Mouse (Mus musculus) adrenal gland, postnatal 4 days (tissue): ENCODE data around the gene Gatd1. TPM values are rescaled to one million over a fixed set of nuclear protein-coding genes. Genes with fewer than 3 reads are reported as not detected.

Experiments used
- total RNA-seq, 2 experiments: library from RNA; stranded (reverse); gene quantifications; 2 replicates each; pipeline ENCODE4 v1.2.3; 2021

Gene Gatd1
- total RNA-seq, 2 experiments from 2014 or later, result 44.9 to 50.6 TPM

Other genes starting within 250 kb of the Gatd1 start
- 100 to 1,000 TPM; 179 to 186 TPM for gene Rnh1, start 241.3 kb downstream of the Gatd1 start, total RNA-seq
- gene Hras, start 220.1 kb downstream of the Gatd1 start, total RNA-seq, result 10 to 100 TPM; 88.5 to 96.4 TPM
- gene Lrrc56, start 220.0 kb downstream of the Gatd1 start, total RNA-seq, result 1 to 10 TPM; 8.8 to 9.9 TPM
- 1 to 10 TPM in 1 of 2 experiments, under 1 TPM in 1; 0.82 to 1.0 TPM for gene Lmntd2, start 200.1 kb downstream of the Gatd1 start, total RNA-seq
- 10 to 100 TPM; 14.7 to 15.1 TPM for gene Rassf7, start 198.3 kb downstream of the Gatd1 start, total RNA-seq
- 10 to 100 TPM; 77.1 to 91.9 TPM for gene Phrf1, start 185.4 kb downstream of the Gatd1 start, total RNA-seq
- gene Irf7, start 147.7 kb downstream of the Gatd1 start, total RNA-seq, result 1 to 10 TPM; 7.3 to 7.5 TPM
- 10 to 100 TPM in 1 of 2 experiments, 1 to 10 TPM in 1; 9.4 to 15.5 TPM for gene Cdhr5, start 137.3 kb downstream of the Gatd1 start, total RNA-seq
- gene Sct, start 135.0 kb downstream of the Gatd1 start, total RNA-seq, result 10 to 100 TPM in 1 of 2 experiments, 1 to 10 TPM in 1; 9.0 to 12.9 TPM
- gene Drd4, start 122.1 kb downstream of the Gatd1 start, total RNA-seq, result under 1 TPM; 0.34 to 0.36 TPM
- gene Deaf1, start 86.4 kb downstream of the Gatd1 start, total RNA-seq, result 10 to 100 TPM; 74.1 to 78.8 TPM
- gene Tmem80, start 86.4 kb downstream of the Gatd1 start, total RNA-seq, result 10 to 100 TPM; 34.8 to 36.6 TPM
- gene Eps8l2, start 75.3 kb downstream of the Gatd1 start, total RNA-seq, result 10 to 100 TPM in 1 of 2 experiments, 1 to 10 TPM in 1; 3.1 to 15.7 TPM
- gene Taldo1, start 21.9 kb downstream of the Gatd1 start, total RNA-seq, result 100 to 1,000 TPM; 251 to 277 TPM
- 1 to 10 TPM; 2.7 to 4.8 TPM for gene Cend1, start 15.4 kb upstream of the Gatd1 start, total RNA-seq
- gene Slc25a22, start 23.8 kb upstream of the Gatd1 start, total RNA-seq, result 10 to 100 TPM; 46.9 to 60.3 TPM
- gene Pidd1, start 29.9 kb upstream of the Gatd1 start, total RNA-seq, result 10 to 100 TPM in 1 of 2 experiments, 1 to 10 TPM in 1; 8.4 to 12.6 TPM
- 1,000 to 10,000 TPM; 1,329 to 1,362 TPM for gene Rplp2, start 33.2 kb upstream of the Gatd1 start, total RNA-seq
- 100 to 1,000 TPM; 173 to 205 TPM for gene Pnpla2, start 41.1 kb upstream of the Gatd1 start, total RNA-seq
- 10 to 100 TPM; 13.1 to 14.2 TPM for gene Cracr2b, start 47.0 kb upstream of the Gatd1 start, total RNA-seq
- 100 to 1,000 TPM; 209 to 215 TPM for gene Cd151, start 53.3 kb upstream of the Gatd1 start, total RNA-seq
- 10 to 100 TPM; 57.7 to 61.2 TPM for gene Polr2l, start 61.0 kb upstream of the Gatd1 start, total RNA-seq
- gene Tspan4, start 61.1 kb upstream of the Gatd1 start, total RNA-seq, result 10 to 100 TPM; 77.9 to 79.6 TPM
- gene Chid1, start 125.7 kb upstream of the Gatd1 start, total RNA-seq, result 10 to 100 TPM; 42.4 to 49.2 TPM
- gene Ap2a2, start 148.0 kb upstream of the Gatd1 start, total RNA-seq, result 10 to 100 TPM; 75.6 to 81.5 TPM
- gene Muc6, start 241.2 kb upstream of the Gatd1 start, total RNA-seq, result under 1 TPM; 0.08 to 0.14 TPM